Mouse (Mus musculus) NIH3T3 (cell line): Measurements from ENCODE around the gene Fam213b.

Experiments used
- DNase-seq: peaks from one replicate; pipeline ENCODE4 v3.0.0-alpha.2; 2012; ENCODE audit warnings: low read depth

Gene Fam213b

DNA sequence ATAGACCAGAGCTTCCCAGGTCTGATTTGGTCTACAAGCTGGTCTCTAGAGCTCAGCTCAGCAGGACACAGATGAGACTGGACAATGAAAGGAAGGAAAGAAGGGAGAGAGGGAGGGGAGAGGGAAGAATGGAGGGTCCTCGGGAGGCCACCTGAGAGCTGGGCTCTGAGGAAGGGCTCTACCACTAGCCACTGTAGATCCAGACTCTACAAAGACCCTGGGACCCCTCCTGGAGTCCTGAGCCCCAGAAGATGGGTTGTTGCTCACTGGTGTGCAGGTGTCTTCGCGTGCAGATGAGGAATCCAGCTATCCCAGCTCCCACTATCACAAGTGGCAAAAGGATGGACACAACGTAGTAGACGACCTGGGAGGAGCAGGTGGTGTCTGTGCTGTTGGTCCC lies 24.0 kb upstream of the Fam213b start:
- DNase-seq = no peak

DNA sequence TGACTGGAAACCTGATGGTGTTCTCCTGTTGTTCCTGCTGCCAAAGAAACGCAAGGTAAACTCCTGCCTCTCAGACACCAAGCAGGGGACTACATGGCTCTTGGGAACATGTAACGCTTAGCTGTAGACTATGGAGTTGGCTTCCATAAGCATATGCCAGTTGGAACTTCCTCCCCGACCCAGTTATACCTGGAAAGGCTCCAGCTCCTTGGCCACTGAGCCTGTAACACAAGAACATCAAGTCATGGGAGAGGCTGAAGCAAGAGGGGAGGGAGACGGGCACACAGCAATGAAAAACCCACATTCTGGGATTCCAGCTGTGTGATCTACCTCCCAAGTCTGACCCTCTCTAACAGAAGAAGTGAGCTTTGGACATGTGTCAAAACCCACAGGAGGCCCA lies 23.4 kb upstream of the Fam213b start:
- DNase-seq = no peak

DNA sequence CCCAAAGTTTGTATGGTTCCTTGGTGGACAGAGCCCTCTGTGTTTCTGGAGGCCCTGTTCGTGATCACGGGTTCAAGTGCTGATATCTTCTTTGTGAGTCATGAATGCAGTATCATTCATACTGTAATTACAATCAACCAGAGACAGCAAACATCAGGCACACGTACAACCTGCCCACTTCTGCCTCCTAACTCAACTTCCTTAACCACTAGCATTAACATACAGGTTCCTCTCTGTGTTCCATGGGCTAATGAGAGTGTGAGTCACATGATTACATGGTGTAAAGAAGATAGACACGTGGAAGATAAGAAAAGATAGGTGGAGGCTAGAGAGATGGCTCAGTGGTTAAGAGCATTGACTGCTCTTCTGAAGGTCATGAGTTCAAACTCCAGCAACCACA lies 17.7 kb upstream of the Fam213b start:
- DNase-seq = no peak

DNA sequence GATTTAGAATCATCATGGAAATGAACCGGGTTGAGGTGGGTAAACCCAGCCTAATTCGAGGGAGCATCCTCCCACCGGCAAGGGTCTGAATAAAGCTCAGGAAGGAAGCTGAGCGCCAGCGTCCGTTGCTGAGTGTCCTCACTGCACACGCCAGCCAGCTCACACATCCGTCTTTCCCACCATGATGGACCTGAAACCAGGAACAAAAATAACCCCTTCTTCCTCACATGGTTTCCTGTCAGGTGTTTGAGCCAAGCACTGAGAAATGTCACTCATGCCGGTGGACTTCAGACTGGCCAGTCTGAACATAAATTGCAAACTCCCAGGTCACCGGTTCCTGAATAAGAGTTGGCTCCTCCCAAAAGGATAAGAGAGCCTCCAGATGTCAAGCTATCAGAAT lies 16.4 kb upstream of the Fam213b start:
- DNase-seq = no peak

DNA sequence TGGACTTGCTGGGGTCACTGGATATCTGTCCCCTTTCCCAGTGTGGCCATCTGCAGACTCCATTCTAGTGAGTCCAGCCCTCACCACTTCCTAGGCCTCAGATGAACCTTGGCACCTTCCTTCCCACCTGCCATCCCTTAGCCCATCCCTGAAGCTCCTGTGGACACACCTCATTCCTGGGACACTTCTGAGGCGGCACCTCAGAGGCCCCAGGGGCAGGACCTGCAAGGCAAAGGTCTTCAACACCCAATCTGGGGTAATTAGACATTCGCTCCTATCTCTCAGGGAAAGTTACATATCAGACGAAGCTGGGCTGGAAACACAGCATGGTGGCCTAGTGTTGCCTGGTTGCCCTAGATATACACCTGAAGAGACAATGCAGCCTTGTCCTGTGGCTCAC lies 15.8 kb upstream of the Fam213b start:
- no peak for DNase-seq

DNA sequence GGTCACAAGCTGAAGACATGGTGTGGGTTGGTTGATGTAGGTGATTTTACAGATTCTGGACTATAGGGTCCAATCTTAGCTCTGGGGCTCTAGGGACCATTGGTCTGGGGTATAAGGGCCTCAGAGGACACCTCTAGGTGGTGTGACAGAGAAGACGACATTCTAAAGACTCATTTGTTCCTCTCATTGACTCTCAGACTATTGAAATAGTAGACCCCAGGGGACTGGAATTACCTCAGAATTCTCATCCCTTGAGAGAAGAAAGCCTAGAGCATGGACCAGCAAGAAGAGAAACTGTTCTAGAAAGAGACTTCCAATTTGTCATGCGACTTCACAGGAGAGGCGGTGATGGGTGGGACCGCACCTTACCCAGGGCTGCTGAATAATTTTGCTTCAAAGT lies 15.3 kb upstream of the Fam213b start:
- no peak for DNase-seq

DNA sequence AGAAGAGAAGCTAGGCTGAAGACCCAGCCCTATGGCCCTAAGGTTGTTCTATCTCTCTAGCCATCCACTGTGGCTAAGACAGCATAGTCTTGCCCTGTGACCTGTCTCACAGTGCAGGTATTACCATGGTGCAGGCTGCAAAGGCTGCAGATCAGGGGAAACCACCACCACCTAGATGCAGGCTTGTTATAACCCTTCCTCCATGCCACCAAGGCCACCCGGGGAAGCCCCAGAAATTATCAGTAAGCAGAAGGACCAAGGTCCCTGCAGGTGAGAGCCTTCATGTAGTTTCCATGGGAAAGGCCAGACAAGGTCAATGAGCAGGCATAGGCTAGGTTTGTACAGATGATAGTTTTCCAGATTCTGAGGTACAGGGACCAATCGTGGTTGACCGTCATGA lies 14.9 kb upstream of the Fam213b start:
- DNase-seq = no peak

DNA sequence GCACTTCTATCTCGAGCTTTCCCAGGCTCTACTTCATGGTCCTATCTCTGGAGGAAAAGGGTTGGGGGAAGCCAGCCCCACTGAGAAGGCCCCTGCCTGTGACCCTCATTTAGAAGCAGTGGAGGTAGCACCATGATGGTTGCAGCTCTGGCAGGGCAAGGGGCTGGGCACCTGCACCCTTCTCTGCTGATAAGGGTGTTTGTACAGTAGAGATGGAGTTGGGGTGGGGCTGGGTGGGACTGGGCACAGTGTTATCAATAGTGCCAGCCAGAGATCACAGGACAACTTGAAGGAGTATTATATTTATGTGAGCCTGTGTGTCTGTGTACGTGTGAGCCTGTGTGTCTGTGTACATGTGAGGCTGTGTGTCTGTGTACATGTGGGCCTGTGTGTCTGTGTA lies 12.7 kb upstream of the Fam213b start:
- no peak for DNase-seq

DNA sequence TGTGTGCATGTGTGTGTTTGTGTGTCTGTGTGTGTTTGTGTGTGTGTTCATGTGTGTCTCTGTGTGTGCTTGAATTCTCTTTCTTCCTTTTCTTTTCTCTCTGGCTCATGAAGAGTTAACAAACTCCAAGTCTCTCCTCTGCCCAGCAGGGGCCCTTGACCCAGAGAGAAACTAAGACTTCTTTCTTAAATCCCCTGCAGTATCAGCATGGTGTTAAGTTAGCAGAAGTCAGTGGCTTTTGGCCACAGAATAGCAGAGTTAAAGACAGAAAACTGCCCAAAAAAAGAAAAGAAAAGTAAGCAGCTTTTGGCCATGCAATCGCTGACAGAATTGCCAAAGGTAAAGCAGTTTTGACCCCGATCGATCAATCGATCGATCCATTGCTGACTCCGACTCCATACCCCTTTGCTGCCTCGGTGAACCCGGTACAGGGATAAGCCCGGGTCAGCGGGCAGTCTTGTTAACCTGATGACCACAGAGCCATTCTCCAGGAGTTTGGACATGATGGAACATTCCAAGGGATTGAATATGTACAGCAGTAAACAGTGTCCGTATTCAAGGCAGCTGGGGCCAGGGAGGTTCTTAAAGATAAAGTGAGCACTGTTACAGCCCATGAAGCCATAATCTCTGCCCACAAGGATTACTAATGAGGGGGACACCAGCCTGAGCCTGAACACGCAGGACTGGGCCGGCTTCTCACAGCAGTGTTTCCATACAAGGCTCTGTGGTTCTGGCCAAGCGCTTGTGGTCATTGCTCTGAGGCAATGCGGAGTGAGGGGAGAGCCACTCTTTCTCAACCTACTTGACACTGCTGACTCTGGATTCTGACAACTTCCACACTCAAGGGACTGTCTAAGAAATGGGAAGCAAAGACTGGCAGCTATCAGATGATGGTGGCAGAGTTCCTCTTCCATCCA lies 11.9 kb upstream of the Fam213b start:
- peak; percentile 49 for DNase-seq

DNA sequence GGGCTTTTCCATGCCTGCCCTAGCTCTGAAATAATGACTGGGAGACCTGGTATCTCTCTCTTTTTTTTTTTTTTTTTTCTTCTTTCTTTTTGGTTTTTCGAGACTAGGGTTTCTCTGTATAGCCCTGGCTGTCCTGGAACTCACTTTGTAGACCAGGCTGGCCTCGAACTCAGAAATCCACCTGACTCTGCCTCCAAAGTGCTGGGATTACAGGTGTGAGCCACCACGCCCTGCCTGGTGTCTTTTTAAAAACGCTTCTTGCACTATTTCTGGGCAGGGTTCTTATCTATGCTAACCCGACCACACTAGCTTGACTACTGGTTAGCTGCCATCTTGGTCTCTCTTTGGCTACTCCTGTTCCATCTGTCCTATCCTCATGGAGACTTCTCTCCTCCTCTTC lies 9.6 kb upstream of the Fam213b start:
- DNase-seq = no peak

DNA sequence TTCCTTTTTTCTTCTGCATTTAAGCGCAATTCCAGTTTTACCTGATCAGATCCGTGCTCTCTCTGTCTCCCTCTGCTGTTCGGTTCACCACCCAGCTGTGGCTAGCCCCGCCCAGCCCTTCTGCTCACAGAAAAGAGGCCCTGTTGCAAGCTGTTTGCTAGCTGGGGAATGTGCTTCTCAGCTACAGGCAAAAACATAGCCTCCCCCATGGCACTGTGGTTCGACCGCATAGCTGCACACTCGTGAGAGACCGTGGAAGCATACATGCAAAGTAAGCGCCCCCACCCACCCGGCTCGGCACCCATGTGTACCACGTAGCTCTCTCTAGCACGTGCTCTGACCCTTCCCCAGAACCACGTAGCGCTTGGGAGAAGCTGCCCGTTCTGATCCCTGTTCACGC lies 8.9 kb upstream of the Fam213b start:
- peak; percentile 80 for DNase-seq

DNA sequence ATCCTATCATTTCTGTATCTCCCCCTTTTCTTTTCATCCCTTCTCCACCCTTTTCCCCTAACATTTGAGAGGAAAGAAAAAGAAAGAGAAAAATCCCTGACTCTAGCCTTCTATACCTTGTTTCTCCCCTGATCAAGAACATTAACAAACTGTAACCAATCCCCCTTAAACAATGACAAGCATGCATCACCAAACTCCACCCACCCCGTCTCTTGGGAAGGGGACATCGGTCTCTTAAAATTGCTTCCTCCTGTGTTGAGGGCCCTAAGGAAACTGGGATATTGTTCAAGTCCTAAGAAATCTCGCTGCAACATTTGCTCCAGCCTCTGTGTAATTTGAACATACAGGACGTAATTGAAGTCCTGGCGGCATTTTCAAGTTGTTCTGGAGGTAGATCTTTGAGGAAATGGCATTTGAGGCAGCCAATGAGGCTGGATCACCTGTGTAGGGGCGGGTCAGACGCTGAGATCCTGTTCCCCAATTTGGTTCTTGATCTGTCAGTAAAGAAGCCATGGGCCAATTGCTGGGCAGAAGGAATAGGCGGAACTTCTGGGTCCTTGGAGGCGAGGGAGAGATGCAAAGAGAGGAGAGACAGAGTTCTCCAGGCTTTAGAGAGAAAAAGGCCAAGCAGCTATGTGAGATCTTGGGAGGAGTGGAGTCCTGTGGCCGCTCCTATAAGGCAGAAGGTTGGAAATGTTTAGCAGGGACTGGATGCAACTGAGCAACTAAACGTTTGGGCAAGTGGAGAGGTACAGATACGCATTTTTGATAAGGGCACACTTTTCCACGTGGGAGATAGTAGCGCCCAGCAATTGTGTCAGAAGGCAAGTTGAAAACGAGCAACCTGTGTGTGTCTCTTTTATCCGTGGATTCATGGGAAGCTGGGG lies 5.5 kb upstream of the Fam213b start:
- peak; percentile 41 for DNase-seq

DNA sequence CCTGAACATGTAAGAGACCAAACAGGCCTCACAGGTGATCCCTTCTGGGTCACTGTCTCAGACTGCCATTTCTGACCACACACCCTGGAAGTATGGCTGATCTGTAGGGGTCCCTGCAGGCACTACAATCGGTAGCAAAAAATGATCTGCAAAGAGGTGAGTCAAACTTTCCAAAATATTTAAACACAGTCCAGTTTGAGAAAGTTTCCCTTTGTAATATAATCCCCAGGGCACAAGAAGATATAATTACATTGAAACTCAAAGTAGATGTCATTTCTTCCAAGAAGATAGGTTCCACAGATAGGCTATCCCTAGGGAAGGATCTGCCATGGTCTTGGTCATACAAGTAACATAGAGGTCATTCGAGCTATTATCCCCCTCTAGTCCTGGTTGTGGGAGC lies 3.4 kb upstream of the Fam213b start:
- DNase-seq = no peak

DNA sequence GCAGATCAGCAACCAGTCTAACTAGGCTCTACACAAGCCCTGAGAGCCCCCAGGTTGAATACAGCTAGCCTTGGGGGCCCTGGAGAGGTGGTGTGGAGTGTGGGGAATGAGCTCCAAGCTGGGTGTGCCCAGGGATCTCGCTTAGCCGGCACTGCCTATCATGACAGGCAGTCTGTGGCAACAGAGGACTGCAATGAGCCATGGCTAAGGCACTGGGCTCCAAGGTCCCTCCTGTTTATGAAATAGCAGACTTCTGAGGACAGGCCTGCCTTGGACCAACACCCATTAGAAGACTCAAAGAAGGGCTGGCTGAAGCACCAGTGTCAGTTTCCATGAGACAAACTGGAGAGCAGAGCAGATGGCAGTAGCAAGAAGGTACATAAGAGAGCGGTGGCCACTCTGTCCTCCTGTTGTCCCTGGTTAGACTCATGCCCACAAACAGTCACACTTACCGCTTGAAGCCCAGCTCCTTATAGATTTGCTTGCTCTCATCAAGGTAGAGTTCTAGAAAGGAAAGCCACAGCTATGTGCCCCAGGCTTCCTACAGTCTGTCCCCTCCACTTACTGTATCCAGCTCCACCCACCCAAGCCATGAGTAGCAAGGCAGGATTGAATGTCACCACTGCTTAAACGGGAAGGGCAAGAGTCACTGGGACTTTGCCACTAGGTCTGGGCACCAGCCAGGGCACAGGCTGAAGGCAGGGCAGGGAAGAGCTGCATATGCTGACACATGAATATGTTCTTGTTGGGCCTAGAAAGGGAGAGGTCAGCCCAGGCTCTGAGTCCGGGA lies 1.1 kb downstream of the Fam213b start:
- DNase-seq = no peak

DNA sequence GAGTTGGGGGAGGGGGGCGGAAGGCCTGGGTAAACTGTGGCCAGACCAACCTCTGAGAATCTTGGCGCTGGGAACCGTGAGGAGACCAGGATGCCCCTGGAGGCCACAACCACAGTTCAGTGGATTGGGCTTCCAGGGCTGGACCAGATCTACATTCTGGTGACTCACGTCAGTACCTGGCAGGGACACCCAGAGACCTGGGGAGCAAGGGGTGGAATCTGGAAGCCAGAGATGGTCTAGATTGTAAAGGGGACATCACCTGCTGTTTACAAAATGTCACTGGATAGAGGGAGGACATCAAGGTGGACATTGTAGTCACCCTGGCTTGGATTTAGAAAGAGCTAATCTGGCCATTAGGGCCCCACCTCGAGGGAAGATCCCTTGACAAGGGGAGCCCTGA lies 3.4 kb downstream of the Fam213b start:
- no peak for DNase-seq

DNA sequence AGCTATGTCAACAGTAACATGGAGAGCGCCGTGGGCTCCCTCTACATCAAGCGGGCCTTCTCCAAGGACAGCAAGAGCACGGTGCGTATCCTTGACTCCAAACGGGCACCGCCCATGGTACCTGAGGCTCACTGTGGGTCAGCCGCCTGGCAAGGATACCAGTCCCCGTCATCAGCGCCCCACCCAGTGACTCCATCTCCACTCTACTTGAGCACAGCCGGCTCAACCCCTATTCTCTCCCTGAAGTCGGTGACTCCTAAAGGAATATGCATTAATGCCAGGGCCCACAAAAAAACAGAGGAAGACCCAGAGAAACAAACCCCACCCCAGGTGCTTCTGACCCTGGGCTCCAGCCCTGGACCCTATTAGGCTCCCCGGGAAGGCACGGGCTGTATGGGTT lies 8.0 kb downstream of the Fam213b start:
- no peak for DNase-seq

DNA sequence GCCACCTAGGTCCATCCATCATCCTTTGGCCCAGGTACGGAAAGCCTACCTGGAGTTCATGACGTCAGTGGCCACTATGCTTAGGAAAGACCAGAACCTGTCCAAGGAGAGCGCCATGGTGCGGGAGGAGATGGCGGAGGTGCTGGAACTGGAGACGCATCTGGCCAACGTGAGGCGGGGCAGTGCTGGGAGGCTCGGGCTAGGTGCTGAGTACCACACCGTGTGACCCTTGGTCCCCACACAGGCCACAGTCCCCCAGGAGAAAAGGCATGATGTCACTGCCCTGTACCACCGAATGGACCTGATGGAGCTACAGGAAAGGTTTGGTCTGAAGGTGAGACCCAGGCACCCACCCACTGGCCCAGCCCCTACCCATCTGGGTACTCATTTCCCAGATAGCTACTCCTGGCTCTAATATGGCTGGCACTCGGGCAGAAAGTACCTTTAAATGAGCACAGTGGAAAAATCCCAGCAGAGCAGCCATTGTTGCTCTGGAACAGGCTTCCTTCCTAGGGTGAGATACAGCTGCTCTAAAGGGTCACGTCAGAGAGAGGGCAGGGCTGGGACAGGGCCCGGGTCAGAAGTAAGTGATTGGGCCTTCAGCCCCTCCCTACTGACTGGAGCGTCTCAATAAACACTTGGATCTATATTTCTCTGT lies 11.2 kb downstream of the Fam213b start:
- no peak for DNase-seq

DNA sequence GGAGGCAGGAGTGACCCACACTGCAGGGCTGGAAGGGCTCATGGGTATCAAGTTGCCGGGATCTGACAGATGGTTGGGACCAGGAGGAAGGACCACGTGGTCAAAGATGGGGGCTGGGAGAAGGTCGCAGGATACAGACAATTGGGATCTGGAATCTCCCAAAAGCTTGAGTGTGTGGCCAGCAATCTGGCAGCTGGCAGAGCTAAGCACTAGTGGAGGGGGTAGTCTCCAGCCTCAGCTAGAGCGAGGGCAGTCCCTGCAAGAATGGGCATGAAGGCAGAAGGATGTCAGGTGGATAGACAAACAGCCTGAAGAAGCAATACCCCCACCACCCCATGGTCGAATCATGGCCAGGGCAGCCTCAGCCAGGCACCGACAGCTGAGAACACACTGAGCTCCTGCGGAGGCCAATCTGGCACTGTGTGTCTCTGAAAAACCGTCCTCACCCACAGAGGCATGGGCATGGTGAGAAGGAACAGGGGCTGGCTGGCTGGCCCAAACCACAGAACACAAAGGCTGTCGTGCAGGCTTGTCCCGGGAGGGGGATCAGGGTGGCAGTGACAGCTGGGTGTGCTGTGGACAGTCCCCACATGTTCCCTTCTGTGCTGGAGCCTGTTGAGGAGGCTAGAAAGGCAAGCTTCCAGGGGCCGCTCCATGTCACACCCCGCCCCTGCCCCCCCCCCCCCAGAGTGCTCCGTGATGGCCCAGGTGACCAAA lies 11.9 kb downstream of the Fam213b start:
- DNase-seq = no peak

DNA sequence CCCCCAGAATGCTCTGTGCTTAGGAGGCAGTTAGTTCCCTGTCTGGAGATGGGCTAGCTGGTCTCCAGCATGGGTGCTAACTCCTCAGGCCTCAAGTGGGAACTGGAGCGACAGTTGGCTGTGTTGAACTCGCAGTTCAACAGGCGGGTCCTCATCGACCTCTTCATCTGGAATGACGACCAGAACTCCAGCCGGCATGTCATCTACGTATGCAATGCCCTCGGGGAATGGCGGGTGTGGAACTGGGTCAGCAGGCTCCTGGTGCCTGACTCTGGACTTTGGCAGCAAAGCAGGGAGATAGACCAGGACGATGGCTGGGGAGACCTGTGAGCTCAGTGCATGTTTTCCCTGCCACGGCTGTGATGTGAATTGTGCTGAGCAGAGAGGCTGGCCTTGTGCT lies 13.5 kb downstream of the Fam213b start:
- no peak for DNase-seq

DNA sequence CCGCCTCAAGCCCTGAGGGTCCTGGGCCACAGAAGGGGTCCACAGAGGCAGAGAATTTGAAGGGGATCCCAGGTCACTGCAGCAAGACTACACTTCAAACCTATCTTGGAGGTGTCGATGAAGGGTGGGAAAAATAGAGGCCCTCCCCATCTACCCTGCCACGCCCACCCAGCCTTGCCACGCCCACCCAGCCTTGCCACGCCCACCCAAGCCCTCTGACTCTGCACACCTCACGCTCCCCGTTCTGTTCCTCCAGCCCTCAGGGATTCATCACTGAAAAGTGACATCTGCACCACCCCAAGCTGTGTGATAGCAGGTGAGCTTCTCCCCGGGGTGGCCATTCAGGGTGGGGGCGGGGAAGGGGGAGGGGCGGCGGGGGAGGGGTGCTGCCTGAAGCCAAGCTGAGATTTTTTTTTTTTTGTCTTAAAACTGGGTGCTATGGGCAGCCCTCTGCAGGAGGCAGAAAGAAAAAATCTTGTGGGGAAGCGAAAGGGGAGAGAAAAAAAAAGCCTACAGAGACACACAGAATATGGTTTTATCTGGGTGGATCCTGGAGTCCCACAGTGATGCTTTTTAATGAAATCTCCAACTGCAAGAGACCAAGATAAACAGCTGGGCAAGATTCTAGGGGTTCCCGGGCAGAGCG lies 16.8 kb downstream of the Fam213b start:
- DNase-seq = no peak

DNA sequence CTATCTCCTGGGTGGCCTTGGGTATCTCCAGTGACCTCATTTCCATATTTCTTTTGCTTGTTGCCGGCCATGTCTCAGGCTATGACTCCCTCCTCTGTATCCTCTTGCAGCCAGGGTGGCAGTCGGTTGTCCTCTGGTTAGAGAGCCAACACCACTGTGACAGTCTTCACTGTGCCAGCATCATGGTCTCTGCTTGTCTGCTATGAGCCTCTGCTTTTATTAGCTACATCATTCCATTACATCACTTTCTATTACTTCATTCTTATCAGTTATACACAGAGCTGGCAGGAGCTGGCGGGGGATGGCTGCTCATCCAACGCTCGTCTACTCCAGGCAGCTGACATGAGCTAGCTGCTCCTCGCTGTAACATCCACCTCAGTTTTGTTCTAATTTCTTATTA lies 18.2 kb downstream of the Fam213b start:
- DNase-seq = no peak
